Mouse (Mus musculus) stomach, postnatal 0 days (tissue): ENCODE results near the gene Arl8b.

Source experiments
- CTCF ChIP-seq: IDR thresholded peaks from 2 replicates; pipeline ENCODE4 v1.5.1; 2016; ENCODE audit warnings: antibody characterized with exemption, low read depth, mild to moderate bottlenecking, moderate library complexity
- EP300 ChIP-seq: optimal IDR thresholded peaks from 2 replicates; pipeline ENCODE3; 2016; ENCODE audit warnings: antibody characterized with exemption

DNA sequence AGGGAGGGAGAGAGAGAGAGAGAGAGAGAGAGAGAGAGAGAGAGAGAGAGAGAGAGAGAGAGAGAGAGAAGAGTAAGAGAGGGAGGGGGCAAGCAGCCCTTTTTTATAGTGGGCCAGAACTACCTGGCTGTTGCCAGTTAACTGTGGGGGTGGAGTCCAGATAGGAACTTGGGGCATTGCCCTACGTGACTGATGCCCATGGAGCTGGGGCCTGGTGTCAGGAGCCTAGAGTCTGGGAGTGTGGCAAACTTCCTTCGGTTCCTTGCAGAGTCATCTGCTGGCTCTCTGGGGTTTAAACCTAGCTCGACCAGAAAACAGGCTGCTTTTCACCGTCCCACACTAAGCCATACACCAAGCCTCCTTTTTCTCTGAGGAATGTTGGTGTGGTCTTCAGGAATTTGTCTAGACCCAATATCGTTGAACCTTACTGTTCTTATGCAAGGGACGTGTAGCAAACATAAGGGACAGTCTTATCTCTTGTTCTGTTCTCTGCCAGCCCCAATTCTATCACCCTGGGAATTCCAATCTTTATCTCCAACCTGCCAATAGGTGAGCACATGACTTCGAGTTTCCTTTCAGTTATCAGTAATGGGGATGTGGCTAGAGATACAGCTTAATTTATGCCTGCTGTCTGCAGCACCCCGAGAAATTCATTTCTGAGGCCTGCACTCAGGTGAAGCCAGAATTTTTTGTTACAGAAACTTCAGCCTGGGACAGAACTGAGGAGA, 5.2 kb upstream of the Arl8b start:
- TF ChIP-seq EP300, result no peak
- TF ChIP-seq CTCF, result no peak
